Mouse (Mus musculus): ENCODE data around the gene Olfr975.
"Not testable (repeated sequence)": the region's sequence is repeated elsewhere in the genome, so short reads cannot be mapped to it uniquely, and the experiment has no call there.

Olfr975 gene

GRCm38 (mm10) chr9:39951946-39952345 is at the start of gene Olfr975:
Gene Olfr975 (minus strand): TSS chr9:39952046.
- no peak for DNase-seq

GRCm38 (mm10) chr9:39991813-39992212 is 40.0 kb upstream of the Olfr975 start, which contains the start of gene Olfr978:
Gene Olfr978 (plus strand): TSS chr9:39992113.
- no peak for DNase-seq

- not testable (repeated sequence) for DNase-seq
These were observed 24.8 kb upstream of the Olfr975 start for GRCm38 (mm10) chr9:39976581-39977145.

- not testable (repeated sequence) for DNase-seq
These were observed 9.2 kb upstream of the Olfr975 start, which contains the start of gene Olfr976 for GRCm38 (mm10) chr9:39961033-39961432. Gene Olfr976 (minus strand): TSS chr9:39961133.

GRCm38 (mm10) chr9:39937201-39937600 is 14.6 kb downstream of the Olfr975 start, which contains the start of gene Olfr974:
Gene Olfr974 (plus strand): TSS chr9:39937501.
- no peak for DNase-seq

GRCm38 (mm10) chr9:39928837-39929236 is 23.0 kb downstream of the Olfr975 start:
- DNase-seq: not testable (repeated sequence)

- DNase-seq: not testable (repeated sequence)
These were observed 23.6 kb downstream of the Olfr975 start for GRCm38 (mm10) chr9:39927975-39928836.

GRCm38 (mm10) chr9:39909939-39910338 is 41.9 kb downstream of the Olfr975 start:
- no peak for DNase-seq

GRCm38 (mm10) chr9:39907036-39907435 is 44.8 kb downstream of the Olfr975 start, which contains the start of gene Olfr229:
Gene Olfr229 (plus strand): TSS chr9:39907336.
- DNase-seq: no peak

GRCm38 (mm10) chr9:39905106-39905505 is 46.7 kb downstream of the Olfr975 start:
- peak; percentile 48 for DNase-seq
